Mouse (Mus musculus) midbrain, embryonic 14.5 days (tissue): ENCODE data around the gene Mfap2. TPM values are rescaled to one million over a fixed set of nuclear protein-coding genes. Genes with fewer than 3 reads are reported as not detected.

Experiments
- ATAC-seq: fragments of 200-750 bp; cut with Nextera tagmentation; 2 replicates; pipeline ENCODE4 v1.8.0; 2017; ENCODE audit warnings: moderate number of reproducible peaks, moderate library complexity; ENCODE audit not compliant: low FRiP score, low TSS enrichment
- DNase-seq: peaks from one replicate; pipeline ENCODE4 v3.0.0-alpha.2; 2015
- H3K27ac ChIP-seq: fragments of 300-500 bp; sonication (generic); replicated peaks from 2 replicates; pipeline ENCODE4 v1.5.1; 2014; ENCODE audit warnings: mild to moderate bottlenecking, low read depth, low read length, moderate library complexity
- H3K27me3 ChIP-seq: fragments of 300-500 bp; sonication (generic); 2 replicates; pipeline ENCODE4 v1.6.1; 2014; ENCODE audit warnings: low read length, control low read depth, mixed read lengths; ENCODE audit not compliant: control insufficient read depth, insufficient read depth
- H3K36me3 ChIP-seq: fragments of 300-500 bp; sonication (generic); 2 replicates; pipeline ENCODE4 v1.6.1; 2014; ENCODE audit warnings: low read length, control low read depth; ENCODE audit not compliant: control insufficient read depth, insufficient read depth
- H3K4me1 ChIP-seq: fragments of 300-500 bp; sonication (generic); 2 replicates; pipeline ENCODE4 v1.6.1; 2014; ENCODE audit warnings: mild to moderate bottlenecking, antibody characterized with exemption, low read length, control low read depth; ENCODE audit not compliant: control insufficient read depth, insufficient read depth
- H3K4me2 ChIP-seq: fragments of 300-500 bp; sonication (generic); 2 replicates; pipeline ENCODE4 v1.6.1; 2014; ENCODE audit warnings: mild to moderate bottlenecking, low read length, moderate library complexity
- H3K4me3 ChIP-seq: fragments of 300-500 bp; sonication (generic); replicated peaks from 2 replicates; pipeline ENCODE4 v1.5.1; 2014; ENCODE audit warnings: low read depth, low read length
- H3K9ac ChIP-seq: fragments of 300-500 bp; sonication (generic); replicated peaks from 2 replicates; pipeline ENCODE4 v1.6.1; 2014; ENCODE audit warnings: mild to moderate bottlenecking, low read length, moderate library complexity
- H3K9me3 ChIP-seq: fragments of 300-500 bp; sonication (generic); 2 replicates; pipeline ENCODE4 v1.6.1; 2016; ENCODE audit warnings: low read length, control low read depth, mixed read lengths; ENCODE audit not compliant: control insufficient read depth
- WGBS: fragments of 180-500 bp; shearing (Covaris S2); extraction: QIAGEN DNeasy Blood & Tissue Kit; methylation state at CpG from one replicate; pipeline ENCODE4 v1.1.7; 2014; 5-methylcytosine and 5-hydroxymethylcytosine counted together
- polyA plus RNA-seq: library from polyadenylated mRNA; unstranded; fragments of >200 nt; fragmentation: Nextera tagmentation; extraction: Ambion mirVana; gene quantifications from 2 replicates; pipeline ENCODE4 v1.2.1, GENCODE M21; 2014

The Mfap2 gene
- 142 and 169 TPM in 2 replicates for polyA plus RNA-seq

- Histone ChIP-seq H3K36me3 (peaks cover 53% of the 10 kb centered on the region), H3K27ac (peak within 1 kb of the TSS; percentile 83), H3K4me3 (peak within 1 kb of the TSS; percentile 79), H3K4me2 (peak within 1 kb of the TSS; percentile 69), H3K9me3 (no peaks in the 10 kb centered on the region), H3K4me1 (peaks cover 19% of the 10 kb centered on the region), H3K9ac (peak within 1 kb of the TSS; percentile 88), H3K27me3 (no peaks in the 10 kb centered on the region)
- ATAC-seq = no peak
- 16% methylated on average over 7 of the region's 7 CpGs for WGBS
- DNase-seq = no peak
These were observed at the start of gene Mfap2 for GRCm38 (mm10) chr4:141010118-141010517. Gene Mfap2 (plus strand): TSS chr4:141010418.

GRCm38 (mm10) chr4:140960781-140961466, 49.3 kb upstream of the Mfap2 start, which contains the start of gene Sdhb:
Gene Sdhb (plus strand): TSS chr4:140961203.
- H3K36me3 ChIP-seq = no peaks in the 10 kb centered on the region
- ATAC-seq (peak; percentile 93), DNase-seq (peak; percentile 98)
- WGBS = 2% methylated on average over 37 of the region's 37 CpGs
- H3K4me3 ChIP-seq = peak within 1 kb of the TSS; percentile 94
- peak within 1 kb of the TSS; percentile 91 for H3K9ac ChIP-seq
- H3K4me1 ChIP-seq = peaks cover 21% of the 10 kb centered on the region
- peak within 1 kb of the TSS; percentile 86 for H3K27ac ChIP-seq
- peak within 1 kb of the TSS; percentile 92 for H3K4me2 ChIP-seq
- H3K9me3 ChIP-seq = no peaks in the 10 kb centered on the region
- no peaks in the 10 kb centered on the region for H3K27me3 ChIP-seq

- Histone ChIP-seq H3K4me3 (peak overlapping the region; percentile 94), H3K27me3 (no peaks in the 10 kb centered on the region), H3K4me1 (peaks cover 20% of the 10 kb centered on the region), H3K36me3 (peaks cover 5% of the 10 kb centered on the region), H3K9ac (peak overlapping the region; percentile 91), H3K9me3 (no peaks in the 10 kb centered on the region), H3K27ac (peak overlapping the region; percentile 86), H3K4me2 (peak overlapping the region; percentile 92)
- WGBS = 2% methylated on average over 38 of the region's 38 CpGs
- ATAC-seq = no peak; the same call in 1 of the 2 replicates
- peak; percentile 12 for DNase-seq
These were observed 48.6 kb upstream of the Mfap2 start for GRCm38 (mm10) chr4:140961467-140962206.

- no peaks in the 10 kb centered on the region for H3K27me3 ChIP-seq
- WGBS = 79% methylated on average over 8 of the region's 8 CpGs
- DNase-seq = no peak
- no peaks in the 10 kb centered on the region for H3K9me3 ChIP-seq
- H3K36me3 ChIP-seq = peaks cover 12% of the 10 kb centered on the region
- ATAC-seq = no peak
- H3K4me3 ChIP-seq = peak overlapping the region; percentile 94
- H3K4me1 ChIP-seq = peaks cover 14% of the 10 kb centered on the region
- H3K9ac ChIP-seq = peak overlapping the region; percentile 91
- H3K4me2 ChIP-seq = peak overlapping the region; percentile 92
- H3K27ac ChIP-seq = no peak overlapping the region
These were observed 47.9 kb upstream of the Mfap2 start for GRCm38 (mm10) chr4:140962207-140962909.

GRCm38 (mm10) chr4:140962950-140963349, 47.3 kb upstream of the Mfap2 start:
- WGBS = 57% methylated on average over 5 of the region's 5 CpGs
- H3K4me2 ChIP-seq = peak overlapping the region; percentile 92; the same call in 1 of the 2 replicates
- H3K4me1 ChIP-seq = peaks cover 14% of the 10 kb centered on the region
- H3K27me3 ChIP-seq = no peaks in the 10 kb centered on the region
- no peak overlapping the region for H3K4me3 ChIP-seq
- peaks cover 18% of the 10 kb centered on the region for H3K36me3 ChIP-seq
- ATAC-seq (no peak), DNase-seq (no peak)
- no peak overlapping the region for H3K9ac ChIP-seq
- H3K9me3 ChIP-seq = no peaks in the 10 kb centered on the region
- H3K27ac ChIP-seq = no peak overlapping the region

GRCm38 (mm10) chr4:140963941-140964597, 46.1 kb upstream of the Mfap2 start:
- Histone ChIP-seq H3K4me2 (no peak overlapping the region), H3K27ac (no peak overlapping the region), H3K27me3 (no peaks in the 10 kb centered on the region), H3K4me3 (no peak overlapping the region), H3K9me3 (no peaks in the 10 kb centered on the region), H3K4me1 (peaks cover 14% of the 10 kb centered on the region), H3K36me3 (peaks cover 28% of the 10 kb centered on the region), H3K9ac (no peak overlapping the region)
- DNase-seq (no peak), ATAC-seq (no peak)
- 81% methylated on average over 9 of the region's 9 CpGs for WGBS

GRCm38 (mm10) chr4:140964620-140965019, 45.6 kb upstream of the Mfap2 start:
- Histone ChIP-seq H3K9ac (no peak overlapping the region), H3K36me3 (peaks cover 33% of the 10 kb centered on the region), H3K4me2 (no peak overlapping the region), H3K27ac (0 out of 2 replicates have a peak overlapping the region, but pooled peaks have one; percentile 14), H3K4me3 (no peak overlapping the region), H3K4me1 (peaks cover 14% of the 10 kb centered on the region), H3K9me3 (no peaks in the 10 kb centered on the region), H3K27me3 (no peaks in the 10 kb centered on the region)
- ATAC-seq = no peak
- WGBS = 11% methylated on average over 7 of the region's 7 CpGs
- peak; percentile 91 for DNase-seq
